Mouse (Mus musculus) heart, postnatal 0 days (tissue): ENCODE data around the gene Zfp646. TPM values are rescaled to one million over a fixed set of nuclear protein-coding genes. Genes with fewer than 3 reads are reported as not detected.
A peak's percentile ranks its signal among the peaks of the same experiment; 100 is the strongest.

Source experiments
- ATAC-seq: fragments of 200-750 bp; cut with Nextera tagmentation; 2 replicates; pipeline ENCODE4 v1.8.0; 2017; ENCODE audit warnings: low read depth, moderate number of reproducible peaks, moderate library complexity; ENCODE audit not compliant: insufficient read depth
- DNase-seq: peaks from one replicate; pipeline ENCODE4 v3.0.0-alpha.2; 2016; ENCODE audit warnings: low spot score
- H3K27ac ChIP-seq: fragments of 300-500 bp; sonication (generic); 2 replicates; pipeline ENCODE4 v1.5.1; 2014; ENCODE audit warnings: low read depth, mild to moderate bottlenecking
- H3K27me3 ChIP-seq: fragments of 300-500 bp; sonication (generic); 2 replicates; pipeline ENCODE4 v1.6.1; 2014; ENCODE audit warnings: low read length, mixed read lengths; ENCODE audit not compliant: control insufficient read depth, insufficient read depth
- H3K36me3 ChIP-seq: fragments of 300-500 bp; sonication (generic); replicated peaks from 2 replicates; pipeline ENCODE4 v1.6.1; 2014; ENCODE audit warnings: low read length, mixed read lengths; ENCODE audit not compliant: control insufficient read depth, insufficient read depth
- H3K4me1 ChIP-seq: fragments of 300-500 bp; sonication (generic); 2 replicates; pipeline ENCODE4 v1.6.1; 2014; ENCODE audit warnings: antibody characterized with exemption; ENCODE audit not compliant: control insufficient read depth, insufficient read depth
- H3K4me2 ChIP-seq: fragments of 300-500 bp; sonication (generic); 2 replicates; pipeline ENCODE4 v1.6.1; 2014; ENCODE audit warnings: low read depth, mild to moderate bottlenecking, low read length, moderate library complexity
- H3K4me3 ChIP-seq: fragments of 300-500 bp; sonication (generic); 2 replicates; pipeline ENCODE4 v1.5.1; 2014; ENCODE audit warnings: low read depth, low read length
- H3K9ac ChIP-seq: fragments of 300-500 bp; sonication (generic); replicated peaks from 2 replicates; pipeline ENCODE4 v1.6.1; 2014; ENCODE audit warnings: low read depth, low read length, mixed read lengths
- H3K9me3 ChIP-seq: fragments of 300-500 bp; sonication (generic); replicated peaks from 2 replicates; pipeline ENCODE4 v1.6.1; 2016; ENCODE audit warnings: low read length; ENCODE audit not compliant: control insufficient read depth
- CTCF ChIP-seq: IDR thresholded peaks from 2 replicates; pipeline ENCODE4 v1.5.1; 2016; ENCODE audit warnings: antibody characterized with exemption, control low read depth, low read depth
- EP300 ChIP-seq: IDR thresholded peaks from 2 replicates; pipeline ENCODE4 v1.6.1; 2016; ENCODE audit warnings: antibody characterized with exemption, low read depth
- WGBS: fragments of 180-500 bp; shearing (Covaris S2); extraction: QIAGEN DNeasy Blood & Tissue Kit; methylation state at CpG from one replicate; pipeline ENCODE4 v1.1.7; 2014; 5-methylcytosine and 5-hydroxymethylcytosine counted together
- polyA plus RNA-seq: library from polyadenylated mRNA; unstranded; fragments of >200 nt; fragmentation: Nextera tagmentation; extraction: Ambion mirVana; gene quantifications from 2 replicates; pipeline ENCODE4 v1.2.1, GENCODE M21; 2015
- total RNA-seq: library from RNA; depleted of rRNA; stranded (reverse); fragments of >200 nt; gene quantifications from 2 replicates; pipeline ENCODE4 v1.2.3, GENCODE M21; 2014; ENCODE audit warnings: low replicate concordance

Gene Zfp646
- total and polyA plus RNA-seq, 2 experiments from 2014 or later, result 3.0 to 19.5 TPM

DNA sequence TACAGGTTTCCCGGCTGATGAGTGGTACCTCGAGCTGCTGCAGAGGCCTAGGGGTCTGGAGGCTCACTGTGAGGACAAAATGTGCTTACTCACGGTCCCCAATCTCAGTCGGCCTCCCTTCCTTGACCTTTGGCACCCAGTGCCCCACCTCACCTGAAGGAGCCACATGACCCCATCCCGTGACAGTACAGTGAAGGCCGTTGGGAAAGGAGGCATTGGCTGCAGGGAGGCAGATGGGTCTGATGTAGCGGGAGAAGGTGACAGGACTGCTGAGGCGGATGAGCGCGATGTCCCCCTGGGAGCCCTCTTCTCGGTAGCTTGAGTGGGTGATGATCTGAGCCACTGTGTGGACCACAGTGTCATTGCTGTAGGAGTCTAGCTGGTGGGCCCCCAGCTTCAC is 50.8 kb downstream of the Zfp646 start:
- H3K4me2 ChIP-seq, result no peak overlapping the region

DNA sequence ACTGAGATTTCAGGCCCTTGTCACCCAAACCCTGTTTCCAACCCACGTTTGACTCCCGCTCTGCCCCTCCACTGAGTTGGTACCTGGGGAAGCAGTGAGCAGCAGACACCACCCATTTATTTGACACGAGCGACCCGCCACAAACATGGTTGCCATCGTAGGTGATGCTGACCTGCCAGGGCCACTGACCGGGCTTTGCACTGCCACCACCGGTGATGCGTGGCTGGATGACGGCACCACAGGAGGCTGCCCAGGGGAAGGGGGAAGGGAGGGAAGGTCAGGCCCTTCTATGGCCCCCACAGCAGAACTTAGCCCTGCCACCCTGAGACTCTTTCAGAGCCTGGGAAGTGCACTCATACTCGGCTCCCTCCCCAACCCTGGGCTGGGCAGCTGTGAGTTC is 51.7 kb downstream of the Zfp646 start:
- no peak for ATAC-seq

More for the DNA sequence above, 50.8 kb downstream of the Zfp646 start:
- H3K9me3 ChIP-seq, result no peaks in the 10 kb centered on the region
- WGBS, result 79% methylated on average over 11 of the region's 11 CpGs
- H3K9ac ChIP-seq, result no peak overlapping the region
- 0 out of 2 replicates have a peak, but pooled peaks cover 4% of the 10 kb centered on the region for H3K27me3 ChIP-seq
- ATAC-seq (no peak), DNase-seq (no peak)
- H3K36me3 ChIP-seq, result peaks cover 21% of the 10 kb centered on the region
- no peak overlapping the region for H3K4me3 ChIP-seq
- TF ChIP-seq CTCF, result no peak
- TF ChIP-seq EP300, result no peak
- H3K4me1 ChIP-seq, result 0 out of 2 replicates have a peak, but pooled peaks cover 5% of the 10 kb centered on the region
- no peak overlapping the region for H3K27ac ChIP-seq

DNA sequence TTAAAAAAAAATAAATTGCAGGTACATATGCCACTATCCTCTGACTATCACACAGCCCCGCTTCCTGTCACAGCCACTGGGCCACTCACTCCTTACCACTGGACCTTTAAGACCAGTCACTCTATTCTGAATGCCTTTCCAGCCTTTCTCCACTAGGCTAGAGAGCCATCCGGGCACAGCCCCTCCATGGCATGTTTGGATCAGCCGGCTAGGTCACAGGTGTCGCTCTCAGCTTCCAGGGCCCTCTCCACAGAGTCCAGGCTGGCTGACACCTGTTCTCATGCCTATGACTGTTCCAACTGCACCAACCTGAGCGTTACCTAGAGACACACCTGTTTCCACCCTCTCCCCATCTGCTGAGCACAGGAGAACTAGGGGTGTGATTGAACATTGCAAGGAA is 52.6 kb downstream of the Zfp646 start:
- WGBS, result 43% methylated on average over 5 of the region's 5 CpGs
- Histone ChIP-seq H3K9ac (no peak overlapping the region), H3K4me3 (no peak overlapping the region)

More for the DNA sequence above, 51.7 kb downstream of the Zfp646 start:
- Histone ChIP-seq H3K4me3 (no peak overlapping the region), H3K4me2 (no peak overlapping the region), H3K27ac (no peak overlapping the region), H3K27me3 (0 out of 2 replicates have a peak, but pooled peaks cover 4% of the 10 kb centered on the region), H3K9me3 (no peaks in the 10 kb centered on the region), H3K4me1 (0 out of 2 replicates have a peak, but pooled peaks cover 5% of the 10 kb centered on the region), H3K9ac (no peak overlapping the region), H3K36me3 (peaks cover 21% of the 10 kb centered on the region)
- 84% methylated on average over 11 of the region's 11 CpGs for WGBS
- TF ChIP-seq CTCF (no peak), EP300 (no peak)
- DNase-seq, result no peak

DNA sequence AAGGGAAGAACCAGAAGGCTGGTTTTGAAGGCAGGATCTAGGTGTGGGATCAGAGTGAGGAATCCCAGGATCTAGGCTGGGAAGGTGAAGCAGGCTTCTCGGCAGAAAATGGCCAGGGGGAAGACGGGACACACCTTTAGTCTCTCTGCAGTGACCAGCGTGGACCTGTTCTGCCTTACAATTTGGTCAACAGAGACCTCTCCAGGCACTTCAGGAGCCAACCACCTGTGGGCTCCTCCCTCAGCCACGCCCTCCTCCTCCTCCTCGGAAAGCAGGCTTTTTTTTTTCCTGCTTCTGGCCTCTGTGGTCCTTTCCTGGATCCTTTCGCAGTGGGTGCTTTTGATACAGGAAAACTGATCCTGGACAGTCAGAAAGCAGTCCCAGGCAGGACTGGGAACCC is 53.9 kb downstream of the Zfp646 start, which contains the start of gene Prss8:
Gene Prss8, minus strand, starts transcription at position 182 of the 400 bp plus-strand sequence.
- H3K9me3 ChIP-seq, result no peaks in the 10 kb centered on the region
- WGBS, result 31% methylated on average over 6 of the region's 6 CpGs
- ATAC-seq (no peak), DNase-seq (no peak)
- 0 out of 2 replicates have a peak, but pooled peaks cover 4% of the 10 kb centered on the region for H3K27me3 ChIP-seq
- peak within 1 kb of the TSS; percentile 0; the same call in 1 of the 2 replicates for H3K4me3 ChIP-seq
- H3K4me1 ChIP-seq, result 0 out of 2 replicates have a peak, but pooled peaks cover 5% of the 10 kb centered on the region
- H3K9ac ChIP-seq, result no peak within 1 kb of the TSS
- peak within 1 kb of the TSS; percentile 16 for H3K4me2 ChIP-seq
- no peak for TF ChIP-seq CTCF
- no peak within 1 kb of the TSS for H3K27ac ChIP-seq
- H3K36me3 ChIP-seq, result peaks cover 13% of the 10 kb centered on the region; the same call in 1 of the 2 replicates

More for the DNA sequence above, 52.6 kb downstream of the Zfp646 start:
- Histone ChIP-seq H3K27me3 (0 out of 2 replicates have a peak, but pooled peaks cover 4% of the 10 kb centered on the region), H3K27ac (no peak overlapping the region), H3K9me3 (no peaks in the 10 kb centered on the region), H3K4me1 (0 out of 2 replicates have a peak, but pooled peaks cover 5% of the 10 kb centered on the region), H3K4me2 (no peak overlapping the region), H3K36me3 (peaks cover 21% of the 10 kb centered on the region)
- DNase-seq, result no peak
- no peak for ATAC-seq
- TF ChIP-seq EP300 (no peak), CTCF (no peak)

DNA sequence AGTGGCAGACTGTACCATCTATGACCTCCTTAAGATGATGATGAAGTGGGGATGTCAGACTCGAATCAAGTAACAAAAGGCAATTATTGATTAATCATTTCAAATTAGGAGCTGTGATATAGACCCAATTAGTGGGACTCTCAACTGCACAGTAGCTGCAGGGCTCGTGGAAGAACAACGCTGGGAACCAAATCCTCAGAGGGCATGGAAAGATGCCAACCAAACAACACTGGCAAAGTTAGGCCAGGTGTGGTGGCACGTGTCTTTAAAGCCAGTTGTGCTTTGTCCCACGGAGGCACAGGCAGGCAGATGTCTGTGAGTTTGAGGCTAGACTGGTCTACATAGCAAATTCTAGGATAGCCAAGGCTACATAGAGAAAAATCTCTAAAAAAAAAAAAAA is 54.6 kb downstream of the Zfp646 start:
- Histone ChIP-seq H3K4me2 (no peak overlapping the region), H3K9ac (no peak overlapping the region), H3K9me3 (no peaks in the 10 kb centered on the region), H3K36me3 (peaks cover 7% of the 10 kb centered on the region; the same call in 1 of the 2 replicates), H3K27ac (no peak overlapping the region), H3K4me3 (no peak overlapping the region), H3K4me1 (0 out of 2 replicates have a peak, but pooled peaks cover 5% of the 10 kb centered on the region), H3K27me3 (0 out of 2 replicates have a peak, but pooled peaks cover 4% of the 10 kb centered on the region)
- no peak for ATAC-seq
- no peak for DNase-seq
- no peak for TF ChIP-seq CTCF
- TF ChIP-seq EP300, result no peak
- WGBS, result 82% methylated on average over 5 of the region's 5 CpGs
